Mouse (Mus musculus): ENCODE measurements around the gene Ppp1r3g. TPM values are rescaled to one million over a fixed set of nuclear protein-coding genes. Genes with fewer than 3 reads are reported as not detected.

Ppp1r3g gene
- total RNA-seq, 4 experiments from 2014 or later = 9.9 to 13.5 (median 11.9) TPM

GRCm38 (mm10) chr13:35995231-35995630 lies 36.6 kb downstream of the Ppp1r3g start:
- DNase-seq (ENCODE audit: low spot score in 2 of 2) = no peak

- no peak for DNase-seq (ENCODE audit: low spot score in 2 of 2)
Measured at GRCm38 (mm10) chr13:35995696-35996426, 37.2 kb downstream of the Ppp1r3g start.

DNA sequence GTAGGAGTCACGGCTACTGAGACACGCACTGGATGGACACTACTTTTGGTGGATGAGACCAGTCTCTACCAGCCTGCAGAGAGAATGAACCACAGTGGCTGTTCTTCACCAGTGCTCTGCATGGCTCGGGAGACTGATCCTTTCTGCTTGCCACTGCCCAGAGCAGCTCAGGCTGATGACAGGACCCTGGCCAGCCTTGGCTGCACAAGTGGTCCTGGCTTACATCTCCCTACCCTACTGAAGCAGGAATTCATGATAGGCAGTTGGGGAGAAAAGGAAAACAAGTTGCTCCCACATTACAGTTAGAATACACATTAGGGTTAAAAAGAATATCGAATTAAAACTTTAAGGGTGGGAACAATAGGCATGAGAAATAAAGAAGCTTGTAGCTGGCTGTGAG lies 39.0 kb downstream of the Ppp1r3g start:
- DNase-seq (ENCODE audit: low spot score in 2 of 2) = no peak

DNA sequence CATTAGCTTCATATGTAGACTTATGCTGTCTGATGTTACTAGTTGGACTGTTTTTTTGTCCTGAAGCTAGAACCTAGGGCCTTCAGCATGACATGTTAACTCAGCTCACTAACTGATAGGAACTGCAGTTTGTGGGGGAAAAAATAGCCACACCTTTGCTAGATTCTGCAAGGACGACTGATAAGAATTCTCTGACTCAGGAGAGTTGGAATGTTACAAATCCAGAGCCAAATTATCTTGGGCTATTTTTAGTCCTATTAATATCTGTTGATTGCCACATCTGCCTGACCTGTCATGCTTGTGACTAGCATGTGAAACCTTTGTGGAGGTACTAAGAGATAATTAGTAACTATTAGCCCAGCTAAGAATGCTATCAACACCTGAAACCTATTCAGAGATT lies 42.2 kb downstream of the Ppp1r3g start:
- no peak for DNase-seq (ENCODE audit: low spot score in 2 of 2)

- DNase-seq (ENCODE audit: low spot score in 2 of 2) = no peak
Measured at GRCm38 (mm10) chr13:36009981-36010380, 51.3 kb downstream of the Ppp1r3g start.

DNA sequence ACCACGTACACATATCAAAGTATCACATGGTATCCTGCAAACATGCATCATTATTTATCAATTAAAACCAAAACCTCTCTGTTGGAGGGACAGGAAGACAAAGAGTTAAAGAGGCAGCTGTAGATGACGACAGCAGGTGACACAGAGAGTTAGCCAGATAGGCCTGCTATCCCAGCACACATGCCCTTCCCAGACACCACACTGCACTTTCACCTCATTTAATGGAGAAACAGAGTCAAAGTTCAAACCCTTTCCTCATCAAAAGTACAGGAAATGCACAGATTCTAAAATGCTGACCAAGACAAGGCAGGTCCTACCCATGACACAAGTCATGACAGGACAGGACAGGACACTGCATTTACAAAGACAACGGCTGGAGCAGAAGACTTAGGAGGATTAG lies 57.0 kb downstream of the Ppp1r3g start:
- DNase-seq (ENCODE audit: low spot score in 2 of 2) = no peak

- DNase-seq (ENCODE audit: low spot score in 2 of 2) = no peak
Measured at GRCm38 (mm10) chr13:36018017-36018416, 59.4 kb downstream of the Ppp1r3g start.

- DNase-seq (ENCODE audit: low spot score in 2 of 2) = peak; percentile 32 to 67
Measured at GRCm38 (mm10) chr13:36019309-36020274, 61.0 kb downstream of the Ppp1r3g start.

Other genes starting within 250 kb of the Ppp1r3g start
- gene Rpp40, start 52.5 kb upstream of the Ppp1r3g start, total RNA-seq (2022) = 10 to 100 TPM in 2 of 4 experiments, 1 to 10 TPM in 2; 4.0 to 10.8 (median 8.6) TPM
- gene Fars2, start 158.6 kb downstream of the Ppp1r3g start, total RNA-seq (2022) = 10 to 100 TPM; 32.7 to 39.9 (median 36.9) TPM
- gene Lyrm4, start 158.7 kb downstream of the Ppp1r3g start, total RNA-seq (2022) = 10 to 100 TPM; 21.0 to 25.5 (median 22.8) TPM